Mouse (Mus musculus): ENCODE measurements around the gene 1700001F09Rik. TPM values are rescaled to one million over a fixed set of nuclear protein-coding genes. Genes with fewer than 3 reads are reported as not detected.
"Not testable (repeated sequence)": the region's sequence is repeated elsewhere in the genome, so short reads cannot be mapped to it uniquely, and the experiment has no call there.

1700001F09Rik gene
- polyA plus RNA-seq (2015; fragmentation: Nextera tagmentation; extraction: Ambion mirVana): not detected in 2 replicates

DNA sequence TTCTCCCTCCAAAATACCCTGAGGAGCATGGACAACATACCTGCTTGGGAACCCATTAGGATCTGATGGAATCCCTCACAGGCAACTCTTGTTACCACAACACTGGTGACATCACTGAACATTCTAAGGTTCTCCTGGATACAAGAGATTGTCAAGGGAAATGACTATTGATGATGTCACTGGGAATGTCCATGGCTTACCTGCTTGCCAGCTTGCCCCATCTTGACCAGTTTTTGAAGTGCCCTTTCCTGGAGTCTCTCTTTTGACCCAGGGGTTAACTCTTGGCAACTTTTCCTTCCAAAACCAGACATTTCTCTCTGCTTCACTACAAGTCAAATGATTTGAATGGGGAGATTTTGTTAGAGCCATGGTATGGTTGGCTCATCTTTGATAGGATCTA, at the start of gene 1700001F09Rik:
Gene 1700001F09Rik, minus strand, starts transcription at position 101 of the 400 bp plus-strand sequence.
- not testable (repeated sequence) for ATAC-seq (replicated peaks); H3K27ac ChIP-seq; H3K9ac ChIP-seq; H3K36me3 ChIP-seq (replicated peaks); H3K4me1 ChIP-seq; H3K27me3 ChIP-seq (replicated peaks); H3K4me3 ChIP-seq; H3K9me3 ChIP-seq; H3K4me2 ChIP-seq

DNA sequence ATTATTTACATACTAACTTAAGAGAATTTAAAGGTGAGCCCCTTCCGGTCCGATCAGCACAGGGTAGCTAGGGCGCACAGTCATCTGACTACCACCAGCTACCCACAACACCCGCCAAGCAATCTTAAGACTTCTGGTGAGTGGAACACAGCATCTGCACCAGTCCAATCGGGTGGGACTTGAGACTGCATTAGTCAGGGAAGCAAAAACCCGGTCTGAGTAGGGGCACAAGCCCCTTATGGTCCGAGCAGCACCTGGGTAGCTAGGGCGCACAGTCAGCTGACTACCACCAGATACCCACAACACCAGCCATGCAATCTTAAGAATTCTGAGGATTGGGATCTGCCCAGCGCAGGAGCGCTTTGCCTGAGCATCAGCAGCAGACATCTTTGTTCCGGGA, 14.1 kb upstream of the 1700001F09Rik start:
- ATAC-seq (replicated peaks); H3K27ac ChIP-seq; H3K9ac ChIP-seq; H3K27me3 ChIP-seq (replicated peaks); H3K4me1 ChIP-seq; H3K4me3 ChIP-seq; H3K4me2 ChIP-seq; H3K9me3 ChIP-seq; H3K36me3 ChIP-seq (replicated peaks): not testable (repeated sequence)
- 87% methylated on average over 11 of the region's 11 CpGs for WGBS

DNA sequence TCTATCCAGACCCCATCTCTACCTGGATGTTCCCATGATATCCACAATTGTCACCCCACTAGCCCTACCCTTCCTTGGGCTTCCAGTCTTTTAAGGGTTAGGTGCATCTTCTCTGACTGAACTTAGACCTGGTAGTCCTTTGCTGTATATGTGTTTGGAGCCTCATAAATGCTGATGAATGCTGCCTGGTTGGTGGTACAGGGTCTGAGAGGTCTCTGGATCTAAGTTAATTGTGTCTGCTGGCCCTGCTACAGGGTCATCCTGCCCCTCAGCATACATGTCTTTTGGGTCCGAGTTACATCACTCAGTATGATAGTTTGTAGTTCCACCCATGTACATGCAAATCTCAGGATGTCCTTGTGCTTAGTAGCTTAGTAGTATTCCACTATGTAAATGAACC, 11.6 kb upstream of the 1700001F09Rik start:
- not testable (repeated sequence) for H3K4me2 ChIP-seq; H3K27ac ChIP-seq; H3K4me1 ChIP-seq; H3K9ac ChIP-seq; H3K9me3 ChIP-seq; H3K4me3 ChIP-seq; H3K27me3 ChIP-seq (replicated peaks); ATAC-seq (replicated peaks); H3K36me3 ChIP-seq (replicated peaks)
- 83% methylated on average over 1 of the region's 1 CpGs for WGBS

DNA sequence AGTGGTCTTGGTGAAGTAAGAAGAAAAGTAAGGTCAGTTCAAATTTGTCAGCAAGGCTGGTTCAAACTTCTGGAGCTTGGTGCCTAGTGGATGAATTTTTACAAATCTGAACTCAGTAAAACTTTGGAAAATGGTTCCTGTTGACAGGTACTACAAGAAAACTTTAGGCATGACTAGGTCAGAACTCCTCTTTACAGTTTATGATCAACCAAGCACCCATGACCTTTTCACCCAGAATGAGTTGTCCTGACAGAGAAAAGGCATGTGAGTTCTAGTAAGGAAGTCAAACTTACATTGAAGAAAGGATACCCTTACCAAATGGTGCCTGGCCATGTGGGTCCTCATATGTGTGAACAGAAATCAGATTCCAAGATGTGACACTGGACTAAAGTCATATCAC, 9.9 kb upstream of the 1700001F09Rik start:
- H3K4me2 ChIP-seq; H3K9ac ChIP-seq; H3K9me3 ChIP-seq; ATAC-seq (replicated peaks); H3K4me1 ChIP-seq; H3K36me3 ChIP-seq (replicated peaks); H3K27me3 ChIP-seq (replicated peaks); H3K27ac ChIP-seq; H3K4me3 ChIP-seq: not testable (repeated sequence)

DNA sequence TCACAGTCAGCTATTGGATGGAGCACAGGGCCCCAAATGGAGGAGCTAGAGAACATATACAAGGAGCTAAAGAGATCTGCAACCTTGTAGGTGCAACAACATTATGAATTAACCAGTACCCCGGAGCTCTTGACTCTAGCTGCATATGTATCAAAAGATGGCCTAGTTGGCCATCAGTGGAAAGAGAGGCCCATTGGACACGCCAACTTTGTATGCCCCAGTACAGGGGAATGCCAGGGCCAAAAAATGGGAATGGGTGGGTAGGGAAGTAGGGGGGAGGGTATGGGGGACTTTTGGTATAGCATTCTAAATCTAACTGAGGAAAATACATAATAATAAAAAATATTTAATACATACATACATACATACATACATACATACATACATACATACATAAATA, 5.3 kb upstream of the 1700001F09Rik start:
- H3K27ac ChIP-seq; H3K9ac ChIP-seq; ATAC-seq (replicated peaks); H3K9me3 ChIP-seq; H3K4me2 ChIP-seq; H3K27me3 ChIP-seq (replicated peaks); H3K4me3 ChIP-seq; H3K4me1 ChIP-seq; H3K36me3 ChIP-seq (replicated peaks): not testable (repeated sequence)
- 100% methylated on average over 2 of the region's 2 CpGs for WGBS

DNA sequence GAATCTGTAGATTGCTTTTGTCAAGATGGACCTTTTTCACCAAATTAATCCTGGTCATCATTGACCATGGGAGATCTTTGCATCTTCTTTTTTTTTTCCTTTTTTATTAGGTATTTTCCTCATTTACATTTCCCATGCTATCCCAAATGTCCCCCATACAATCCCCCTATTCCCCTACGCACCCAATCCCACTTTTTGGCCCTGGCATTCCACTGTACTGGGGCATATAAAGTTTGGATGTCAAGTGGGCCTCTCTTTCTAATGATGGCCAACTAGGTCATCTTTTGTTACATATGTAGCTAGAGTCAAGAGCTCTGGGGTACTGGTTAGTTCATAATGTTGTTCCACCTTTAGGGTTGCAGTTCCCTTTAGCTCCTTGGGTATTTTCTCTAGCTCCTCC, 10.0 kb downstream of the 1700001F09Rik start:
- not testable (repeated sequence) for H3K27me3 ChIP-seq (replicated peaks); H3K4me3 ChIP-seq; ATAC-seq (replicated peaks); H3K36me3 ChIP-seq (replicated peaks); H3K9ac ChIP-seq; H3K9me3 ChIP-seq; H3K27ac ChIP-seq; H3K4me2 ChIP-seq; H3K4me1 ChIP-seq
- 74% methylated on average over 1 of the region's 1 CpGs for WGBS

DNA sequence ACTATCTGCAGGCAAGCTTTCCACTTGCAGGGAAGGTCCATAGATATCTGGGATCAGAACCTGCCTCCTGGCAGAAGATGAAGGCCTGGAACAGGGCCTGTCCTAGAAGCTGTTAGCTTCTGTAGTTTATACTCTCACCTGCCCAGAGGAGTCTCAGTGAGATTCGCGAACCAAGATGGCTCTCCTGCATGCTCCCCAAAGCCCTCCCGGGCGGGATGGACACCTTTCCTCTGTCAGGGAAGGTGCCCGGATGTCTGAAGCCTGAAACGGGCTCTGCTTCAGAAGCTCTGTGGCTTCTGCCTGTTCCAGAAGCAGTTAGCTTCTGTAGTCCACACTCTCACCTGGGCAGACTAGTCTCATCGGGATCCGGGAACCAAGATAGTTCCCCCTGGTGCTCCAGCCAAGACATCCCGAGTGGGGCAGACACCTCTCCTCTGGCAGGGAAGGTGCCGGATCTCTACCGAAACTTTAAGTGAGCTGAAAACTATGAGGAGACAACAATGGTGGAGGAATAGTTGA, 16.2 kb downstream of the 1700001F09Rik start:
- not testable (repeated sequence) for H3K36me3 ChIP-seq (replicated peaks); H3K4me1 ChIP-seq; H3K9ac ChIP-seq; H3K27me3 ChIP-seq (replicated peaks); ATAC-seq (replicated peaks); H3K4me3 ChIP-seq; H3K4me2 ChIP-seq; H3K9me3 ChIP-seq; H3K27ac ChIP-seq
- WGBS: 95% methylated on average over 11 of the region's 11 CpGs

DNA sequence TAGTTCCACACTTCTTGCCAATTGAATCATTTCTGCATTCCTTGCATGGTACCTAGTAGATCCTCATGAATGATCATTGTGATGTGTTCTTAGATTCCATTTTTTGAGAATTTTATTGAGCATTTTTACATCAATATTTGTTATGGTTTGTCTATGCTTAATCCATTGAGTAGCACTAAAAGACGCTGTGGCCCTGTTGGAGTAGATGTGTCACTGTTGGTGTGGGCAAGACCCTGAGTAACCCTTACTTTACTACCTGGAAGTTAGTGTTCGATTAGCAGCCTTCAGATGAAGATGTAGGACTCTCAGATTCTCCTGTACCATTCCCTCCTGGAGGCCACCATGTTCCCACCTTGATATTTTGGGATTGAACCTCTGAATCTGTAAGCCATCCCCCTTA, 19.0 kb downstream of the 1700001F09Rik start:
- not testable (repeated sequence) for H3K9me3 ChIP-seq; H3K27ac ChIP-seq; H3K4me3 ChIP-seq; H3K4me2 ChIP-seq; H3K4me1 ChIP-seq; H3K36me3 ChIP-seq (replicated peaks); H3K27me3 ChIP-seq (replicated peaks); H3K9ac ChIP-seq; ATAC-seq (replicated peaks)
- WGBS: 67% methylated on average over 2 of the region's 2 CpGs

DNA sequence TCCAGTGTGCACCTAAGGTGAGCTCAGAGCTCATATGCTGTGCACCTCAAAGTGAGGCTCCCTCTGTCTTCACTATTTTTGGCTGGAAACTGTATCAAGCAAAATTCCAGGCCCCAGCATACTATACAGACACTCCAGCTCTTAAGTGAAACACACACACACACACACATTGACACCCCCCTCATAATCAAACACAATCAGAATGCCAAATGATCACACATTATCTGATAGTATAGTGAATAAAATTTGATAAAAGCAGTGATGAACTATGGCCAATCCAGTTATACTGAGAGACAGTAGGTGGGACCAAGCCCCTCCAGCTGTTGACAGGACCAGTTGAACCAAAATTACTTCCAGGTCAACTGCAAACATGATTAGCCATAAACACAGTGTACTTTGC, 28.1 kb downstream of the 1700001F09Rik start:
- not testable (repeated sequence) for ATAC-seq (replicated peaks); H3K27ac ChIP-seq; H3K36me3 ChIP-seq (replicated peaks); H3K27me3 ChIP-seq (replicated peaks); H3K9ac ChIP-seq; H3K9me3 ChIP-seq; H3K4me2 ChIP-seq; H3K4me3 ChIP-seq; H3K4me1 ChIP-seq

DNA sequence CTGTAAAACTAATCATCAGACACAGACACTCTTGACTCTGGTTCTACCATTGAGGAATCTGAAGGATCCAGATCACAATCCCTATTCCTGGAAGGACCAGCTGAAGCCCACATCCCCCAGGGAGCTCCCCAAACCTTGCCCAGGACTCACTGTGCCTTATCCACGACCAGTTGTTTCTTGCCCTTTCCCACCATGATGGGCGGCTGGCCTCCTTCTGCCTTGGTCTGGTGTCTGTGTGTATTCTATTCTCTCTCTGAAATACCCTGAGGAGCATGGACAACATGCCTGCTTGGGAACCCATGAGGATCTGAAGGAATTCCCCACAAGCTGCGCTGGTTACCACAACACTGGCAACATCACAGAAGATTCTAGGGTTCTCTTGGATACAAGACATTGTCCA, 54.1 kb downstream of the 1700001F09Rik start, which contains the start of gene Gm8127:
Gene Gm8127, minus strand, starts transcription at position 330 of the 400 bp plus-strand sequence.
- 78% methylated on average over 3 of the region's 3 CpGs for WGBS
- not testable (repeated sequence) for H3K36me3 ChIP-seq (replicated peaks); H3K9me3 ChIP-seq; ATAC-seq (replicated peaks); H3K4me2 ChIP-seq; H3K27ac ChIP-seq; H3K27me3 ChIP-seq (replicated peaks); H3K9ac ChIP-seq; H3K4me1 ChIP-seq; H3K4me3 ChIP-seq

Other genes with a start within 250 kb of the 1700001F09Rik start
- not detected in 2 replicates for gene Gm8104, start 247.2 kb downstream of the 1700001F09Rik start, polyA plus RNA-seq (2015; fragmentation: Nextera tagmentation; extraction: Ambion mirVana)
- not detected in 2 replicates for gene Gm7233, start 167.9 kb downstream of the 1700001F09Rik start, polyA plus RNA-seq (2015; fragmentation: Nextera tagmentation; extraction: Ambion mirVana)
- not detected in 2 replicates for gene Gm8122, start 112.5 kb downstream of the 1700001F09Rik start, polyA plus RNA-seq (2015; fragmentation: Nextera tagmentation; extraction: Ambion mirVana)
- not detected in 2 replicates for gene Gm8126, start 89.2 kb downstream of the 1700001F09Rik start, polyA plus RNA-seq (2015; fragmentation: Nextera tagmentation; extraction: Ambion mirVana)
- gene Gm9732, start 72.8 kb downstream of the 1700001F09Rik start, polyA plus RNA-seq (2015; fragmentation: Nextera tagmentation; extraction: Ambion mirVana): not detected in 2 replicates
- gene Gm8127, start 54.0 kb downstream of the 1700001F09Rik start, polyA plus RNA-seq (2015; fragmentation: Nextera tagmentation; extraction: Ambion mirVana): not detected in 2 replicates
- gene Gm8138, start 68.5 kb upstream of the 1700001F09Rik start, polyA plus RNA-seq (2015; fragmentation: Nextera tagmentation; extraction: Ambion mirVana): not detected in 2 replicates
- not detected in 2 replicates for gene Gm5799, start 195.8 kb upstream of the 1700001F09Rik start, polyA plus RNA-seq (2015; fragmentation: Nextera tagmentation; extraction: Ambion mirVana)
- not detected in 2 replicates for gene Gm17654, start 231.3 kb upstream of the 1700001F09Rik start, polyA plus RNA-seq (2015; fragmentation: Nextera tagmentation; extraction: Ambion mirVana)

Data from midbrain, embryonic 15.5 days (tissue).